Mouse (Mus musculus): ENCODE measurements around the gene Gnai2. TPM values are rescaled to one million over a fixed set of nuclear protein-coding genes. Genes with fewer than 3 reads are reported as not detected.

The Gnai2 gene
- polyA plus RNA-seq, 1 experiment from 2014 or later = 308 TPM

DNA sequence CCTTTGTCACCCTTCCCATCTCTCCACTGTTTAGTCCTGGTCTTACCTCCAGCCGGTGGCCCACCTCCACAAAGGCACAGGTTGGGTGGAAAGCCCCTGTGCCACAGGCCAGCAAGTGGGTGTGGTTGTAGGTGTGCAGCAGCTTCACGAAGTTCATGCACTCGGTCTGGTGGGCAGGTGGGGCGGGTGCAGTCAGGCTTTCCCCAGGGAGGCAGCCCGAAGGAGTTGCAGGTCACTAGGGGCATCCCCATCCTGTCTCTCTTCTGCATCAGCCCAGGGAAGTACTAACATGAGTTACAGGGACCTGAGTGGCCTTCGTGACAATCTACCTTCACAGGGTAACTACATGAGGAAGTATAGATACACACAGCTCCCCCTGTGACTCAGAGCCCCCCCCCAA, 31.9 kb downstream of the Gnai2 start:
- peaks cover 29% of the 10 kb centered on the region; the same call in 1 of the 2 replicates for H3K4me1 ChIP-seq (ENCODE audit: control insufficient read depth, insufficient read depth, low read length)
- no peak for ATAC-seq (ENCODE audit: insufficient read depth, low FRiP score)
- H3K27me3 ChIP-seq (ENCODE audit: control insufficient read depth, insufficient read depth, low read length) = no peaks in the 10 kb centered on the region
- no peak overlapping the region for H3K9ac ChIP-seq (ENCODE audit: low read length)
- H3K36me3 ChIP-seq (ENCODE audit: control insufficient read depth, insufficient read depth, low read length) = no peaks in the 10 kb centered on the region
- H3K9me3 ChIP-seq (replicated peaks; ENCODE audit: control insufficient read depth, low read length) = no peaks in the 10 kb centered on the region
- 71% methylated on average over 6 of the region's 6 CpGs for WGBS
- no peak overlapping the region for H3K27ac ChIP-seq (ENCODE audit: low read length)
- H3K4me2 ChIP-seq (ENCODE audit: low read depth, low read length) = no peak overlapping the region
- H3K4me3 ChIP-seq (replicated peaks; ENCODE audit: low read length) = no peak overlapping the region

DNA sequence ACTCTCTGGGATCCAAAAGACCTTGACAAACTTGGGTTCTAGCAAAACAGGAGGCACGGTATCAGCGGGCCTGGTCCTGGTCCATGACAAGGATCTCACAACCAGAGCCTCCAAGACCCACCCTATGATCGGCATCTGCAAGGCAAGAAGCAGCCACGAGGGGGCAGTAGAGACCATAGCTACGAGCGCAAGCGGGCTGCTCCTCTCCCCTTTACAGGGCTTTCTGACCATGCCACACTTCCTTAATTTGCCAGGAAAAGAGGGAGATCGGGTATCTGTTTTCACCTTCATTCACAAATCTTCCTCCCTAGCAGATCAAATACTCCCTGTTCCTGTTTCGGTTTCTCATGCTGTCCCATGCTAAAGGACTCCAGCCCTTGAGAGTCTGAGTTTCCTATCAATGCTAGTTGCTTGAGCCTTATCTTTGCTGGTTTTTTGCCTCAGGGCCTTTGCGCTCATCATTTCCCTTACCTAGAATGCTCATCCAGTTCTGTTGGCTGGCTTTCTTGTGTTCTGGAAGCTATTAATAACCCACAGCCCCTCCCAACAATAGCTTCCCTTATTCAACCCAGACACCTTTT, 33.0 kb downstream of the Gnai2 start:
- H3K9me3 ChIP-seq (replicated peaks; ENCODE audit: control insufficient read depth, low read length) = no peaks in the 10 kb centered on the region
- H3K4me2 ChIP-seq (ENCODE audit: low read depth, low read length) = no peak overlapping the region; the same call in 1 of the 2 replicates
- H3K27ac ChIP-seq (ENCODE audit: low read length) = no peak overlapping the region
- peak; percentile 67; the same call in 1 of the 2 replicates for ATAC-seq (ENCODE audit: insufficient read depth, low FRiP score)
- no peaks in the 10 kb centered on the region for H3K27me3 ChIP-seq (ENCODE audit: control insufficient read depth, insufficient read depth, low read length)
- 11% methylated on average over 10 of the region's 10 CpGs for WGBS
- H3K36me3 ChIP-seq (ENCODE audit: control insufficient read depth, insufficient read depth, low read length) = no peaks in the 10 kb centered on the region
- peak overlapping the region; percentile 44; the same call in 1 of the 2 replicates for H3K9ac ChIP-seq (ENCODE audit: low read length)
- H3K4me3 ChIP-seq (replicated peaks; ENCODE audit: low read length) = no peak overlapping the region
- peaks cover 18% of the 10 kb centered on the region; the same call in 1 of the 2 replicates for H3K4me1 ChIP-seq (ENCODE audit: control insufficient read depth, insufficient read depth, low read length)

DNA sequence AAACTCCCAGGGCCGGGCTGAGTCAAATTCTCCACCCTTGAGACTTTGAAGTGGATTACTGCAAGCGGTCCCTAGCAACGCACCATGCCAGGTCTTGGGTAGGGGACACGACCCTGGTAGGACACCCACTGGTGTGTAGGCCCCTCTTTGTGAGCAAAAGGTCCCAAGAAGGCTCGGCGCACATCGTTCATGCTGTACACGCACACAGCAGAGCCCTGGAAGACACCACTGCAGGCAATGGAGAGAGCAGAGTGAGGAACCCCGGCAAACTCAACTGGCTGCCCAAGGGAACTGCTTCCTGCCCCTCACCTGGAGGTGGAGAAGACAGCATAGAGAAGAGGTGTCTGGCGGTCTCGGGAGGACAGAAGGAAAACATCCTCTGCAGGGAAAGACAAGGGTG, 33.9 kb downstream of the Gnai2 start:
- no peak overlapping the region for H3K27ac ChIP-seq (ENCODE audit: low read length)
- ATAC-seq (ENCODE audit: insufficient read depth, low FRiP score) = no peak
- H3K4me3 ChIP-seq (replicated peaks; ENCODE audit: low read length) = no peak overlapping the region
- peaks cover 14% of the 10 kb centered on the region; the same call in 1 of the 2 replicates for H3K4me1 ChIP-seq (ENCODE audit: control insufficient read depth, insufficient read depth, low read length)
- no peaks in the 10 kb centered on the region for H3K9me3 ChIP-seq (replicated peaks; ENCODE audit: control insufficient read depth, low read length)
- H3K9ac ChIP-seq (ENCODE audit: low read length) = no peak overlapping the region
- no peaks in the 10 kb centered on the region for H3K36me3 ChIP-seq (ENCODE audit: control insufficient read depth, insufficient read depth, low read length)
- H3K4me2 ChIP-seq (ENCODE audit: low read depth, low read length) = no peak overlapping the region
- no peaks in the 10 kb centered on the region for H3K27me3 ChIP-seq (ENCODE audit: control insufficient read depth, insufficient read depth, low read length)
- 79% methylated on average over 11 of the region's 11 CpGs for WGBS

DNA sequence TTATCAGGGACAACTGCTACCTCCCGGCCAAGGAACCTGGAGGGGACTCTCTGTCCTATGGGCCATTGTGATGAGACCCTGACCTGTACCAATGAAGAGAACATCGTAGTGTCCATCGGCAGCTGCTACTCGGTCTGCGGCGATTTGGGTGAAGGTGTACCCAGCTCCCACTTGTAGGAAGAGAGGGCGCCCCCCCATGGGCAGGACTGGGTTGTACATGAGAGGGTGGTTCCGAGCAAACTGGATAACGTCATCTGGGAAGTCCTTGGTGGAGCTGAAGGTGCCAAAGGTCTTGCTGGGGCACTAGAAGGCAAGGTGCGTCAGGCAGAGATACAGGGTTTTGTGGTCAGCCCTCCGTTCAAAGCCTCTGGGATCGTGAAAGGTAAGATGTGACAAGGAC, 34.4 kb downstream of the Gnai2 start:
- no peaks in the 10 kb centered on the region for H3K36me3 ChIP-seq (ENCODE audit: control insufficient read depth, insufficient read depth, low read length)
- peaks cover 14% of the 10 kb centered on the region; the same call in 1 of the 2 replicates for H3K4me1 ChIP-seq (ENCODE audit: control insufficient read depth, insufficient read depth, low read length)
- no peak for ATAC-seq (ENCODE audit: insufficient read depth, low FRiP score)
- no peak overlapping the region for H3K4me2 ChIP-seq (ENCODE audit: low read depth, low read length)
- no peak overlapping the region for H3K27ac ChIP-seq (ENCODE audit: low read length)
- no peaks in the 10 kb centered on the region for H3K27me3 ChIP-seq (ENCODE audit: control insufficient read depth, insufficient read depth, low read length)
- 74% methylated on average over 12 of the region's 12 CpGs for WGBS
- no peak overlapping the region for H3K9ac ChIP-seq (ENCODE audit: low read length)
- no peaks in the 10 kb centered on the region for H3K9me3 ChIP-seq (replicated peaks; ENCODE audit: control insufficient read depth, low read length)
- H3K4me3 ChIP-seq (replicated peaks; ENCODE audit: low read length) = no peak overlapping the region

DNA sequence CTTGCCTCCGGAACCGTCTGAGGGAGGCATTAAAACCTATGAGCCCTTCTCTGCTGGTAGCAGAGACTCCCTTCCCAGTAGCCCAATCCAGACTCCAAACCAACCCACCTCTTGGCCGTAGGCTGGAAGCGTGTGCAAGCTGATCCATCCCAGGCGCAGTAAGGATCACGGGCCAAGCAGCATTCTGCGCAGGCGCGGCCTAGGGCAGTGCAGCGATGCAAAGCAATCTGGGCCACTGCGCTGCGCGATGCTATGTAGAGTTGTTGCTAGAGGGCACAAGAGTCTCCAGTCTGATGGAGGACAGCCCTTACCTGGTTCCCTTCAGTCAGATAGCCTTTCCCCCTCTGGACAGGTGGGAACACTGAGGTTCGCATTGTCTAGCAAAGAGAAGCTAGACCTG, 35.3 kb downstream of the Gnai2 start:
- Histone ChIP-seq H3K27ac (ENCODE audit: low read length) (no peak overlapping the region), H3K27me3 (ENCODE audit: control insufficient read depth, insufficient read depth, low read length) (no peaks in the 10 kb centered on the region), H3K4me3 (replicated peaks; ENCODE audit: low read length) (no peak overlapping the region), H3K36me3 (ENCODE audit: control insufficient read depth, insufficient read depth, low read length) (no peaks in the 10 kb centered on the region), H3K4me2 (ENCODE audit: low read depth, low read length) (no peak overlapping the region), H3K9me3 (replicated peaks; ENCODE audit: control insufficient read depth, low read length) (no peaks in the 10 kb centered on the region), H3K4me1 (ENCODE audit: control insufficient read depth, insufficient read depth, low read length) (peaks cover 9% of the 10 kb centered on the region; the same call in 1 of the 2 replicates), H3K9ac (ENCODE audit: low read length) (no peak overlapping the region; the same call in 1 of the 2 replicates)
- 68% methylated on average over 14 of the region's 14 CpGs for WGBS
- ATAC-seq (ENCODE audit: insufficient read depth, low FRiP score) = no peak

DNA sequence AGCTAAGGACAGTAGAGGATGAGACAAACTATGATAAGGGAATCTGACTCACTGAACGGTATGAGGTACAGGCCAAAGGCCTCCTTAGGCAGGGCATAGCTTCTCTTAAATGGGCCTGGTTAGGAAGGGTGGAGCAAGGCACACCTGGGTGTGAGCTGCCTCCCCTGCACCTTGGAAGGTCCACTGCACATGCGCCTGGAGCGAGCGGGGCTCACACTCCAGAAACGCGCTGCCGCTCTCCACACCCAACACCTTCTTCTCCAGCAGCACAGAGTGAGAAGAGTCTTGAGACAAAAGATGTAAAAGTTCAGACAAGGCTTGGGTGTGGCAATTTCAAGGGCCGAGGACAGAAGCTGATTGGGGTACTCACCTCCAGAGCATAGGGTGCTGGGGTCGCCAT, 35.7 kb downstream of the Gnai2 start:
- Histone ChIP-seq H3K27me3 (ENCODE audit: control insufficient read depth, insufficient read depth, low read length) (no peaks in the 10 kb centered on the region), H3K9me3 (replicated peaks; ENCODE audit: control insufficient read depth, low read length) (no peaks in the 10 kb centered on the region), H3K4me3 (replicated peaks; ENCODE audit: low read length) (no peak overlapping the region), H3K36me3 (ENCODE audit: control insufficient read depth, insufficient read depth, low read length) (no peaks in the 10 kb centered on the region), H3K4me2 (ENCODE audit: low read depth, low read length) (no peak overlapping the region), H3K27ac (ENCODE audit: low read length) (no peak overlapping the region), H3K4me1 (ENCODE audit: control insufficient read depth, insufficient read depth, low read length) (peaks cover 4% of the 10 kb centered on the region; the same call in 1 of the 2 replicates), H3K9ac (ENCODE audit: low read length) (no peak overlapping the region)
- no peak for ATAC-seq (ENCODE audit: insufficient read depth, low FRiP score)
- WGBS = 81% methylated on average over 9 of the region's 9 CpGs

DNA sequence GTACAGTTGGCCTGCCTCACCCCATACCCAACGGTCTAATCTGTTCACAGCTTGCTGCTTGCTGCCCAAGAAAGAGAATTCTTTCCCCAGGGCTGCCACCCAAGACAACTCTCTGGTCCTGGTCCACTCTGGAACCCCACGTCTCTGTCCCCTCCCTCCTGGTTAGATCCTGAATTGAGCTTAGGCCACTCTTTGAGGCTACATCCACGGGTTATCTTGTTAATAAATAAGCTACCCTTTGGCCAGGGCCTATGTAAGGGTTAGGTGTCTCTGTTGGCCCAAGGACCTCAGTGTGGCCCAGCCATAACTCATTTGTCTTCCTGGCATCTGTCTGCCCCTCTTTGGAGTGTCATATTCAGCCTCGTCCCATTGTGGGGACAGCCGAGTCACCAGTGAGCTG, 36.8 kb downstream of the Gnai2 start:
- Histone ChIP-seq H3K9ac (ENCODE audit: low read length) (no peak overlapping the region), H3K9me3 (replicated peaks; ENCODE audit: control insufficient read depth, low read length) (no peaks in the 10 kb centered on the region), H3K4me1 (ENCODE audit: control insufficient read depth, insufficient read depth, low read length) (0 out of 2 replicates have a peak, but pooled peaks cover 4% of the 10 kb centered on the region), H3K27me3 (ENCODE audit: control insufficient read depth, insufficient read depth, low read length) (no peaks in the 10 kb centered on the region), H3K36me3 (ENCODE audit: control insufficient read depth, insufficient read depth, low read length) (no peaks in the 10 kb centered on the region), H3K27ac (ENCODE audit: low read length) (no peak overlapping the region), H3K4me3 (replicated peaks; ENCODE audit: low read length) (no peak overlapping the region), H3K4me2 (ENCODE audit: low read depth, low read length) (no peak overlapping the region)
- no peak for ATAC-seq (ENCODE audit: insufficient read depth, low FRiP score)
- WGBS = 62% methylated on average over 5 of the region's 5 CpGs

DNA sequence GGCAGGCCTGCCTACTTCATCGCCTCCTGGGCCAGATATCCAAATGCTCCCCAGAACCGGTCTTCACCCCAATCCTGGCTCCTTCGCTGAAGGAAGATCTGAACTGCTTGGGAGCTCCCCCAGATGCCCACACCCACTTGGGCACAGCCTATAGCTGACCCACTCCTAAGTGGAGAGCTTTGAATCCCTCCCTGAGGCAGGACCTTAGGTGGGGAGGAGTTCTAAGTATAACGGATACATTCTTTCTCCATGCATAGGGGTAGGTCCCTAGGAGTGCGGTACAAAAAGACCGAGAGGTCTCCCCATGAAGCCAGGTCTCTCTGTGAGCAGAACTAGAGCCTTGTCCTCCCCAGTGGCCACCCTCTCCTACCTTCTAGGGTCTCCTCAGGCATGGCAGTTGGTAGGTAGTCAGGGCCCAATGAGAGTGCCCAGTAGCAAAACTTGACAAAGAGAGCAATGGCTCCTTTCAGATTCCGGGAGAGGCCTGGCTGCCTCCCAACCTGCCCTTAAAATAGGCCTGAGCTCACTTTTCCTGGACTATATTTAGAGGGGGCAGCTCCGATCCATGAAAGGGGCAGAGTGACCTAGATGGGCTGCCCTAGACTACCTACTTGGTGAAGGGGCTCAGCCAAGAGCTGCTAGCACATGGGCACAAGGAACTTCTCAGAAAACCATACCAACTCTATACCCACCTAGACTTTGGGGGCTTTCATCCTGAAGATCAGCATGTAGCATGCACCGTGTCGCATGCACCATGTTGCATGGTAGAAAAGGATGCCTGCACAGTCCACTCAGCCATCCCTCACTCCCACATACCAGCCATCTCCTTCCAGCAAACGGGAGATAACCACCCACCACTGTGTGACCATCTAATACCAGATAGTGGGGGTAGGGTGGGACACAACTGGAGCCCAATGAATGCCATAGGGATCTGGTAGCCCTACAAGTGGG, 38.3 kb downstream of the Gnai2 start:
- no peak for ATAC-seq (ENCODE audit: insufficient read depth, low FRiP score)
- no peaks in the 10 kb centered on the region for H3K9me3 ChIP-seq (replicated peaks; ENCODE audit: control insufficient read depth, low read length)
- no peaks in the 10 kb centered on the region for H3K4me1 ChIP-seq (ENCODE audit: control insufficient read depth, insufficient read depth, low read length)
- no peak overlapping the region for H3K4me3 ChIP-seq (replicated peaks; ENCODE audit: low read length)
- no peaks in the 10 kb centered on the region for H3K27me3 ChIP-seq (ENCODE audit: control insufficient read depth, insufficient read depth, low read length)
- WGBS = 85% methylated on average over 11 of the region's 11 CpGs
- no peak overlapping the region for H3K4me2 ChIP-seq (ENCODE audit: low read depth, low read length)
- no peak overlapping the region for H3K27ac ChIP-seq (ENCODE audit: low read length)
- H3K9ac ChIP-seq (ENCODE audit: low read length) = no peak overlapping the region
- H3K36me3 ChIP-seq (ENCODE audit: control insufficient read depth, insufficient read depth, low read length) = peaks cover 7% of the 10 kb centered on the region; the same call in 1 of the 2 replicates

Measured in stomach, embryonic 16.5 days (tissue).